Mouse (Mus musculus): Measurements from ENCODE around the gene Sh3bp1. TPM values are rescaled to one million over a fixed set of nuclear protein-coding genes. Genes with fewer than 3 reads are reported as not detected.

Sh3bp1 gene
- polyA plus RNA-seq, 1 experiment from 2014 or later = 15.1 TPM

DNA sequence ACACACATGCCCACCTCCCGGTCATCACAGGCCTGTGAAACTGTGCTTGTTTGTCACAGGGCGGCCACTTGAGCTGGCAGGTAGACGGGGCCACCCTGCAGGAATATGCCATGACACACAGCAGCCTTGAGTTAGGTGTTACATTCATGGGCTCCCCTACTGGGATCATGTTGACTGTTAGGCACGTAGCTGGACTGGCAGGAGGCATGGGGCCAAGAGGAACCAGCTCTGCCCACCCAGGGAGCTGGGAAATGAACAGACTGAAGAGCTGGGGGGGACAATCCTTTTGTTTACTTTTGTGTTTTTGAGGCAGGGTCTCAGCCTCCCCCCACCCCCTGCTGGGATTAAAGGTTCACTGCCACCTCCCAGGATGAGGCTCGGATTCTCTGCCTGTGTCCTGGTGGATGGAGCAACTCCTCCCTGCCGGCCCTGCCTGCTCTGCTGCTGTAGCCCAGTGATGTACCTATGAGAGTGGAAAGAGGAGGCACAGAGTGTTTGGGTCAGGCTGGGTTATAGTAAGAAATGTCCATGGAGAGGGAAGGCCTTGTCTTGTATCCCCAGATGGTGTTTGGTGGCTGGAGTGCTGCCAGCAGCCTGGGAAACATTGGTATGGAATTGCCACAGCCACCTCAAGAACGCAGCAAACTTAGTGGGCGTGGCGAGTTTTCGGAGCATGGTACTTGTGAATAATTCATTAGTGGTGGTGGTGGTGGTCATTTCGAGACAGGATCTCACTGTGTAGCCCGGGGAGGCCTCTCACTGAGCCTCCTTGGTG lies 16.7 kb downstream of the Sh3bp1 start:
- Histone ChIP-seq H3K27ac (no peak overlapping the region), H3K9ac (no peak overlapping the region), H3K4me1 (replicated peaks) (peaks cover 35% of the 10 kb centered on the region), H3K36me3 (peaks cover 11% of the 10 kb centered on the region; the same call in 1 of the 2 replicates), H3K9me3 (replicated peaks) (no peaks in the 10 kb centered on the region), H3K4me2 (peak overlapping the region; percentile 100), H3K27me3 (no peaks in the 10 kb centered on the region), H3K4me3 (peak overlapping the region; percentile 74; the same call in 1 of the 2 replicates)
- WGBS = 71% methylated on average over 12 of the region's 12 CpGs
- ATAC-seq (replicated peaks; ENCODE audit: insufficient number of reproducible peaks, insufficient read depth, low FRiP score, low read depth) = no peak

DNA sequence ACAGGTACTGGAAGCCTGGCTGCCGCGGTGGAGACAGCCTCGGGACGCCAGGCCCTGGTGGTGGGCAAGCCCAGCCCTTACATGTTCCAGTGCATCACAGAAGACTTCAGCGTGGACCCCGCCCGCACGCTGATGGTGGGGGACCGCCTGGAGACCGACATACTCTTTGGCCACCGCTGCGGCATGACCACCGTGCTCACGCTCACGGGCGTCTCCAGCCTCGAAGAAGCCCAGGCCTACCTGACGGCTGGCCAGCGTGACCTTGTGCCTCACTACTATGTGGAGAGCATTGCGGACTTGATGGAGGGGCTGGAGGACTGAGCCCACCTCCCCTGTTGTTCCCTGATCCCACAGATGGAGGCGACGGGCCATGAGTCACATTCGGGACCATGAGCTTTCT lies 18.6 kb downstream of the Sh3bp1 start:
- no peak overlapping the region for H3K27ac ChIP-seq
- ATAC-seq (replicated peaks; ENCODE audit: insufficient number of reproducible peaks, insufficient read depth, low FRiP score, low read depth) = no peak
- H3K9ac ChIP-seq = no peak overlapping the region
- H3K4me3 ChIP-seq = no peak overlapping the region
- peaks cover 33% of the 10 kb centered on the region for H3K4me1 ChIP-seq (replicated peaks)
- WGBS = 88% methylated on average over 23 of the region's 23 CpGs
- H3K36me3 ChIP-seq = 0 out of 2 replicates have a peak, but pooled peaks cover 3% of the 10 kb centered on the region
- no peaks in the 10 kb centered on the region for H3K27me3 ChIP-seq
- H3K9me3 ChIP-seq (replicated peaks) = no peaks in the 10 kb centered on the region
- no peak overlapping the region for H3K4me2 ChIP-seq

DNA sequence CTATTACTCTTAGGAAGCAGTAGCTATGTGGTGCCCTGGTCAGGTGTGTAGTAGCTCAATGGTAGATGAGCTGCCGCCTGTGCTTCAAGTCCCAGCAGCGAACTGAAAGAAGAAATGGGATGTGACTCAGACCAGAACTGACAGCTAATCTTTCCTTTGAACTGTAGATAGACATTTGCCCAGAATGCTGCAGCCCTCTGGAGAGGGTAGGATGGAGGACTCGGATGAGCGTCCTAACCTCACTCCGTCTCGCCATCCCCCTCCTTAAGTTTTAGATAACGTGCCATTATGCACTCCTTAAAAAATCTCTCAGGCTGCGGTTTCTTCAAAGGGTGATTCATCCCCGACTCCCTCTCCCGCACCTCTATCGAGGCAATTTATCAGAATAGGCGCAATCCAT lies 20.3 kb downstream of the Sh3bp1 start:
- H3K9ac ChIP-seq = no peak overlapping the region
- WGBS = 62% methylated on average over 12 of the region's 12 CpGs
- no peak overlapping the region for H3K4me3 ChIP-seq
- 0 out of 2 replicates have a peak, but pooled peaks cover 3% of the 10 kb centered on the region for H3K36me3 ChIP-seq
- no peak overlapping the region for H3K4me2 ChIP-seq
- no peaks in the 10 kb centered on the region for H3K27me3 ChIP-seq
- no peaks in the 10 kb centered on the region for H3K9me3 ChIP-seq (replicated peaks)
- no peak overlapping the region for H3K27ac ChIP-seq
- no peak for ATAC-seq (replicated peaks; ENCODE audit: insufficient number of reproducible peaks, insufficient read depth, low FRiP score, low read depth)
- H3K4me1 ChIP-seq (replicated peaks) = peaks cover 23% of the 10 kb centered on the region

DNA sequence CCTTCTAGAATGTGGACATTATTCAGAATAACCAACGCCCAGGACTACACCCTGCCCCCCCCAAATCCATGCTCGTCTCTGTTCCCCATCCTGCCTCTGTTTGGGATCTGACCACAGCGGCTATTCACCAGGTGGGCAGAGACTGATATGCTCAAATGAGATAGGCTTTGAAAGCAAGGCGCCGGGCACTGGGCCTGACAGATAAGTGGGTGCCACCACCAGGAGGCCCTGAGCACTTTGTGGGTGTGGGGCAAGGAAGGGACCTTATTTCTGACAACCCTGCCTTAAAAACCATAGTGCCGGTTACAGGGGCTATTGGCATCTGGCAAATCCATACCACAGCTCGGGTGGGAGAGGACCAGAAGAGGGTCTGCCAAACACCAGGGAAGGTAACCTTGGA lies 23.1 kb downstream of the Sh3bp1 start:
- ATAC-seq (replicated peaks; ENCODE audit: insufficient number of reproducible peaks, insufficient read depth, low FRiP score, low read depth) = no peak
- no peak overlapping the region for H3K27ac ChIP-seq

DNA sequence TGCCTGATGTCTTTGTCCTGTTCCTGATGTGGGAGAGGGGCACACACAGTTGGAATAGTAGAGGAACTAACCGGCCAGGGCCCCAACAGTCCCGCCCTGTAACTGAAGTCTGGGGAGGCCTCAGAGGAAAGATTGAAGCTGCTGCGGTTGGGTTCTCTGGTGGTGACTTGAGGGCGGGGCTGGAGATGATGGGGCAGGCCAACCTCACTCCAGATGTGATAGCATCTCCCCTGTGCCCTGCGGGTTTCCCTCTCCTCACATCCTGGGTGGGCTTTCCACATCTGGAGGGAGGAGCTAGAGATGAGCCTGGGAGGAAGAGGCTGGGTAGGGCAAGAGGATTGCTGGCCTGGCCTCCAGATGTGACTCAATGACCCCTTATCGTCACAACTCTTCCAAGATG lies 24.0 kb downstream of the Sh3bp1 start:
- H3K9me3 ChIP-seq (replicated peaks) = no peaks in the 10 kb centered on the region
- peaks cover 43% of the 10 kb centered on the region for H3K4me1 ChIP-seq (replicated peaks)
- no peak overlapping the region for H3K27ac ChIP-seq
- H3K27me3 ChIP-seq = no peaks in the 10 kb centered on the region
- no peak overlapping the region for H3K4me2 ChIP-seq
- 0 out of 2 replicates have a peak, but pooled peaks cover 3% of the 10 kb centered on the region for H3K36me3 ChIP-seq
- H3K9ac ChIP-seq = no peak overlapping the region
- H3K4me3 ChIP-seq = no peak overlapping the region
- ATAC-seq (replicated peaks; ENCODE audit: insufficient number of reproducible peaks, insufficient read depth, low FRiP score, low read depth) = no peak
- 56% methylated on average over 6 of the region's 6 CpGs for WGBS

More for the DNA sequence above, 23.1 kb downstream of the Sh3bp1 start:
- no peaks in the 10 kb centered on the region for H3K27me3 ChIP-seq
- no peak overlapping the region for H3K9ac ChIP-seq
- H3K36me3 ChIP-seq = 0 out of 2 replicates have a peak, but pooled peaks cover 3% of the 10 kb centered on the region
- H3K4me2 ChIP-seq = no peak overlapping the region
- H3K9me3 ChIP-seq (replicated peaks) = no peaks in the 10 kb centered on the region
- peaks cover 35% of the 10 kb centered on the region for H3K4me1 ChIP-seq (replicated peaks)
- 74% methylated on average over 7 of the region's 7 CpGs for WGBS
- H3K4me3 ChIP-seq = no peak overlapping the region

DNA sequence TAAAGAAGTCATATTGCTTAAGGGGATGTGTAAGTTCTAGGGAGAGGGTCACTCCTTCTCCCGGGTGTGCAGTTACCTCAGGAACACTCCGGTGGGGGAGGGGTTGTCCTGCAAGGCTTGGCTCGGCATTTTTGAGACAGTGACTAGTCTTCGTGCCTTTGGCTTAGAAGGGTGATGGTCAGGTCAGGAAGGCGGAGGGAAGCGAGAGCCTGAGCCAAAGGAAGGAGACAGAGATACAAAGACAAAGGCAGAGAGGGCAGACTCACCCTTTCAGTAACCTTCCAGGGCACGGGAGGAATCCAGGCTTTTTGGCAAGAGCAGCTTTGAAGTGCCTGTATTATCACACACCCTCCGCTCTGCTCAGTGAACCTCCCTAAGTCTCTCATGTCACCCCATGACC lies 25.6 kb downstream of the Sh3bp1 start:
- Histone ChIP-seq H3K27ac (peak overlapping the region; percentile 98), H3K4me1 (replicated peaks) (peaks cover 44% of the 10 kb centered on the region)
- WGBS = 33% methylated on average over 8 of the region's 8 CpGs

DNA sequence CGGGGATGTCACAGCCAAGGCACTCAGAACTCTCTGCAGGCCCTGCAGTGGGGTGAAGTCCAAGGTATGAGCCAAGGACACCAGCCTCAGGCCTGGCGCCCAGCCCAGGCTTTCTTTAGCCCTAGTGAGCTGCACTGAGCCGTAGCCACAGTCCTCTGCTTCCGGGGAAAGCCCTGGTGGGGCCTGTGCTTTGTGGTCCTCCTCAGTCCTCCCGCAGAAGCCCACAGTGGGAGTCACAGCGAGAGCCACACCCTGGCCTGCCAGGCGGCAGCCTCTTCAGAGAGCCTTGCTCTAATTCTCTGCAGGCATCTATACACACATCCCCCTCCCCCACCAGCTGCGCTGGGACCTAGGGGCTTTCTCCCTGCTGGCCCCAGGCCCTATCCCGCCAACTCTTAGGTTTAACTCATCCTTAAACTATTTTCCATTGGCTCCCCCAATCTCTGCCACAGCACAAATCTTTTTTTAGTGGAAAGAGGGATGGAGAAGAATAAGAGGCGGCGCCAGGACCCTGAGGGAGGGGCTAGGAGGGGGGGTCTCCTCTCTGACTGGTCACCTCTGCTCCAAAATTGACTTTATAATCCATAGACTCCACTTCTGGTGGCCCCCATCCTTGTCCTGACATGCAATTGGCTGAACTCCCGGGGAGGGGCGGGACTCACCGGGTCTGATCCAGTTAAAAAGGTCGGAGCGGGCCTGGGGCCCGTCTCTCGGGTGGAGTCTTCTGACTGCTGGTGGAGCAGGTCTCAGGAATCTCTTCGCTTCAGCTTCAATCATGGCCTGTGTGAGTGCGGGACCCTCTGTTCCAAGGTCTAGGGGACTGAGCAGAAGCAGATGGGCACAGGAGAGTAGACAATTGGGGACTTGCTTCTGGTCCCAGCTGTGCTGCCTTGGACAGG lies 26.7 kb downstream of the Sh3bp1 start, which contains the start of gene Lgals1:
Gene Lgals1 (plus strand): TSS at position 705 of the 899 bp plus-strand sequence.
- peaks cover 46% of the 10 kb centered on the region for H3K4me1 ChIP-seq (replicated peaks)
- peak within 1 kb of the TSS; percentile 57 for H3K4me3 ChIP-seq
- peak; percentile 82 for ATAC-seq (replicated peaks; ENCODE audit: insufficient number of reproducible peaks, insufficient read depth, low FRiP score, low read depth)
- H3K9ac ChIP-seq = peak within 1 kb of the TSS; percentile 69
- no peaks in the 10 kb centered on the region for H3K27me3 ChIP-seq
- H3K36me3 ChIP-seq = peaks cover 9% of the 10 kb centered on the region; the same call in 1 of the 2 replicates
- H3K4me2 ChIP-seq = peak within 1 kb of the TSS; percentile 78
- H3K27ac ChIP-seq = peak within 1 kb of the TSS; percentile 98
- WGBS = 5% methylated on average over 20 of the region's 20 CpGs
- H3K9me3 ChIP-seq (replicated peaks) = no peaks in the 10 kb centered on the region

More for the DNA sequence above, 25.6 kb downstream of the Sh3bp1 start:
- H3K36me3 ChIP-seq = peaks cover 6% of the 10 kb centered on the region; the same call in 1 of the 2 replicates
- ATAC-seq (replicated peaks; ENCODE audit: insufficient number of reproducible peaks, insufficient read depth, low FRiP score, low read depth) = no peak
- no peaks in the 10 kb centered on the region for H3K9me3 ChIP-seq (replicated peaks)
- H3K9ac ChIP-seq = 0 out of 2 replicates have a peak overlapping the region, but pooled peaks have one; percentile 69
- H3K4me3 ChIP-seq = no peak overlapping the region
- no peaks in the 10 kb centered on the region for H3K27me3 ChIP-seq
- no peak overlapping the region for H3K4me2 ChIP-seq

DNA sequence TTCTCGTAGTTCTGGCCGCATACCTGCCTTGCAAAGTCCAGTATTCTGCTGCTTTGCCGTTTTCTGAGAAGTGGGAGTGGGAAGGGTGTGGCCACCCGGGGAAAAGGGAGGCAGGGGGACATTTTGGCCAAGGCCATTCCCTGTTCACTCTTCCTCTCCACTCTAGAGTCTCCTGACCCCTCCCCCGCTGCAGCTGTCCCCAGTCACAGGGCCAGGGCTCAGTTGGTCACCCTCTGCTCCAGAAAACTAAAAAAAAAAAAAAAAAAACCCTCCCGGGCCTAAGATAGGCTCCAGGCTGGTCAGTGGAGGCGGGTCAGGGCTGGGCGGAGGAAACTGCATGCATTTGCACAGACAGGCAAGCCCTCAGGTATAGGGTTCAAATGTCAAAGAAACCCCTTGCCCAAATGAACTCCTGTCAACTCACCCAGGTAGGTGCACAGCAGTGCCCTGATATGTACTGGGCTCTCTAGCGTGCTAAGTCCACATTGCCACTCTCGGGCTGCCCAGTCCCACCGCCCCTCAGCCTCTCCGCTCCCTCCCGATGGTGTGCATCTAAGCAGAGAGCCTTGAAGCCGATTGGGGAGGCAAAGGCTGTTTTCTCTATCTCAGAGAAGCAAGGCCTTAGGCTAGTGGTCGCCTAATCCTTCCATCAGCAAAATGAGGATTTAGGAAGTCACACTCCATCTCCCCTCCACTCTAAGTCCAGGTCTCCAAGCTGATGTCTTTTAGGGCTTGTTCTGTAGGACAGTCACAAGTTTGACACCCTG lies 27.6 kb downstream of the Sh3bp1 start:
- 17% methylated on average over 15 of the region's 15 CpGs for WGBS
- ATAC-seq (replicated peaks; ENCODE audit: insufficient number of reproducible peaks, insufficient read depth, low FRiP score, low read depth) = no peak
- Histone ChIP-seq H3K4me1 (replicated peaks) (peaks cover 46% of the 10 kb centered on the region), H3K9ac (peak overlapping the region; percentile 69), H3K36me3 (peaks cover 9% of the 10 kb centered on the region; the same call in 1 of the 2 replicates), H3K27me3 (no peaks in the 10 kb centered on the region), H3K4me3 (peak overlapping the region; percentile 57), H3K27ac (peak overlapping the region; percentile 98), H3K9me3 (replicated peaks) (no peaks in the 10 kb centered on the region), H3K4me2 (peak overlapping the region; percentile 78)

DNA sequence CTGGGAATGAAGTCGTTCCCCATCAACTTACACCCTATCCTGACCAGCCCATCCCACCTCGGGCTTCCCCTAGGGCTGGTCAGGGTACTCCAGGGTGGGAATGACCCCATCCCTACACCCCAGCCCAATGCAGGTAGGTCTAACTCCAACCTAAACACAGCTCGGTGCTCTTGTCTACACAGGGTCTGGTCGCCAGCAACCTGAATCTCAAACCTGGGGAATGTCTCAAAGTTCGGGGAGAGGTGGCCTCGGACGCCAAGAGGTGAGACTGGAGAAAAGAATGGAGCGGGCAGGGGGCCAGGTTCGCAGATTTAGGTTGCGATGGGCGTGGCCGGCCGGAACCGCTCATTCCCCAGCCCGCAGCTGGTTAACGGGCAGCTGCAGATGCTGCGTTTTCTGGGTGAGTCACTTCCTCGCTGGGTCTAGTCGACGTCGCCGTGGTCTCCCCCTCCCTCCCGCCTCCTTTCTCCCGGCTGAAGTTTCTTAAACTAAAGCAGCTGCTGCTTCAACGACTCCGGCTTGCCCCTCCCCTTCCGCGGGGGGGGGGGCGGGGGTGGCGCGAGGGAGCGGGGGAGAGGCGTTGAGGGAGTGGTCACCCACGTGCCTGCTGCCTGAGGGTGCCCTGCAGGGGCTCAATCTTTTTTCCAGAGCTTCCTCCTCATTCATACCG lies 28.4 kb downstream of the Sh3bp1 start:
- Histone ChIP-seq H3K27ac (peak overlapping the region; percentile 98), H3K36me3 (peaks cover 9% of the 10 kb centered on the region; the same call in 1 of the 2 replicates), H3K9me3 (replicated peaks) (no peaks in the 10 kb centered on the region), H3K4me2 (peak overlapping the region; percentile 78), H3K9ac (peak overlapping the region; percentile 69), H3K27me3 (no peaks in the 10 kb centered on the region), H3K4me3 (peak overlapping the region; percentile 57), H3K4me1 (replicated peaks) (peaks cover 46% of the 10 kb centered on the region)
- WGBS = under 1% methylated on average over 31 of the region's 35 CpGs
- ATAC-seq (replicated peaks; ENCODE audit: insufficient number of reproducible peaks, insufficient read depth, low FRiP score, low read depth) = peak; percentile 20

DNA sequence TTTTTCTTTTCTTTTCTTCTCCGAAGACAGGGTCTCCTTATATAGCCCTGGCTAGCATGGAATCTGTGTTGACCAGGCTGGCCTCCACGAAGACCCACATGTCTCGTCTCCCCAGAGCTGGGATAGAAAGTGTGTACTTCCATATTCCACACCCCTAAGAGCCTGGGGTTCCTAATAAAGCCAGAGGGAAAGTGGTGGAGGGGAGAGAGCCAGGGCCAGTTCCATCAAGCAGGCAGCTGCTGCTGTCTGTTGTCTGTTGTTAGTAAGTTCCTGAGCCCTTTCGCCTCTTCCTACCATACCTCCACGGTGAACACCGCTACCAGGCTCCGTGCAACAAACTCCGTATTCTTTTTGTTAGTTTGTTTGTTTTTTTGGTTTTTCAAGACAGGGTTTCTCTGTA lies 29.0 kb downstream of the Sh3bp1 start:
- no peaks in the 10 kb centered on the region for H3K9me3 ChIP-seq (replicated peaks)
- H3K36me3 ChIP-seq = peaks cover 9% of the 10 kb centered on the region; the same call in 1 of the 2 replicates
- peak overlapping the region; percentile 57 for H3K4me3 ChIP-seq
- peak overlapping the region; percentile 78 for H3K4me2 ChIP-seq
- no peak for ATAC-seq (replicated peaks; ENCODE audit: insufficient number of reproducible peaks, insufficient read depth, low FRiP score, low read depth)
- WGBS = 45% methylated on average over 8 of the region's 8 CpGs
- H3K9ac ChIP-seq = no peak overlapping the region
- H3K27me3 ChIP-seq = no peaks in the 10 kb centered on the region
- H3K27ac ChIP-seq = peak overlapping the region; percentile 98
- H3K4me1 ChIP-seq (replicated peaks) = peaks cover 43% of the 10 kb centered on the region

All from heart, embryonic 15.5 days (tissue).